Mouse (Mus musculus) c-Kit-positive CD71-negative TER-119-negative erythroid progenitor cells, embryonic 14.5 days (primary cell): ENCODE data around the gene Dpy19l3.

Experiments
- DNase-seq: peaks from one replicate; pipeline ENCODE4 v3.0.0-alpha.2; 2013; ENCODE audit warnings: low read depth

The Dpy19l3 gene

GRCm38 (mm10) chr7:35636874-35637273 is 117.4 kb downstream of the Dpy19l3 start:
- no peak for DNase-seq

- DNase-seq = no peak
Observed at GRCm38 (mm10) chr7:35636229-35636628, 118.0 kb downstream of the Dpy19l3 start.
